Mouse (Mus musculus) ES-Bruce4 (cell line): ENCODE results near the gene Mkrn1. TPM values are rescaled to one million over a fixed set of nuclear protein-coding genes. Genes with fewer than 3 reads are reported as not detected.
"Not testable (repeated sequence)": the region's sequence is repeated elsewhere in the genome, so short reads cannot be mapped to it uniquely, and the experiment has no call there.

Experiments used
- H3K27ac ChIP-seq: 2 replicates; pipeline ENCODE4 v1.5.1; 2012; ENCODE audit warnings: low read length, inconsistent platforms; ENCODE audit not compliant: insufficient read depth
- H3K27me3 ChIP-seq: 2 replicates; pipeline ENCODE4 v1.6.1; 2012; ENCODE audit warnings: mild to moderate bottlenecking, low read length, inconsistent platforms; ENCODE audit not compliant: control insufficient read depth, poor library complexity, insufficient read depth, severe bottlenecking
- H3K36me3 ChIP-seq: 2 replicates; pipeline ENCODE4 v1.6.1; 2012; ENCODE audit warnings: inconsistent platforms, mild to moderate bottlenecking, low read length, moderate library complexity; ENCODE audit not compliant: control insufficient read depth, poor library complexity, insufficient read depth, severe bottlenecking
- H3K4me1 ChIP-seq: one replicate; pipeline ENCODE4 v1.8.1; 2011; ENCODE audit warnings: low read length; ENCODE audit not compliant: control insufficient read depth, insufficient read depth
- H3K4me3 ChIP-seq: 2 replicates; pipeline ENCODE4 v1.5.1; 2011; ENCODE audit warnings: low read depth, mild to moderate bottlenecking, low read length
- H3K9ac ChIP-seq: 2 replicates; pipeline ENCODE4 v1.6.1; 2012; ENCODE audit warnings: low read depth, mild to moderate bottlenecking, inconsistent platforms; ENCODE audit not compliant: poor library complexity, severe bottlenecking
- H3K9me3 ChIP-seq: replicated peaks from 2 replicates; pipeline ENCODE4 v1.6.1; 2012; ENCODE audit warnings: mild to moderate bottlenecking, low read length, inconsistent platforms; ENCODE audit not compliant: control insufficient read depth, poor library complexity, insufficient read depth, severe bottlenecking
- CTCF ChIP-seq: IDR thresholded peaks from one replicate; pipeline ENCODE4 v1.8.1; 2011; ENCODE audit warnings: low read depth, low read length
- EP300 ChIP-seq: IDR thresholded peaks from 2 replicates; pipeline ENCODE4 v1.6.1; 2011; ENCODE audit warnings: low read depth, low read length; ENCODE audit not compliant: insufficient read depth
- POLR2A ChIP-seq: IDR thresholded peaks from one replicate; pipeline ENCODE4 v1.8.1; 2011; ENCODE audit warnings: low read length; ENCODE audit not compliant: insufficient read depth
- polyA plus RNA-seq: library from polyadenylated mRNA; stranded (reverse); fragments of >200 nt; gene quantifications from 2 replicates; pipeline ENCODE4 v1.2.4, GENCODE M21; 2011; ENCODE audit warnings: low read depth; ENCODE audit not compliant: missing spikeins, insufficient read depth, insufficient read length

Mkrn1 gene
- polyA plus RNA-seq, 1 experiment, result 361 TPM

- 0 out of 2 replicates have a peak, but pooled peaks have one; percentile 63 for TF ChIP-seq EP300
- H3K9me3 ChIP-seq, H3K27me3 ChIP-seq, H3K4me1 ChIP-seq: not testable (repeated sequence)
- Histone ChIP-seq H3K9ac (peak overlapping the region; percentile 96), H3K27ac (peak overlapping the region; percentile 99), H3K36me3 (peaks cover 31% of the 10 kb centered on the region), H3K4me3 (peak overlapping the region; percentile 83)
These were observed 3.6 kb downstream of the Mkrn1 start for GRCm38 (mm10) chr6:39416654-39417053.

DNA sequence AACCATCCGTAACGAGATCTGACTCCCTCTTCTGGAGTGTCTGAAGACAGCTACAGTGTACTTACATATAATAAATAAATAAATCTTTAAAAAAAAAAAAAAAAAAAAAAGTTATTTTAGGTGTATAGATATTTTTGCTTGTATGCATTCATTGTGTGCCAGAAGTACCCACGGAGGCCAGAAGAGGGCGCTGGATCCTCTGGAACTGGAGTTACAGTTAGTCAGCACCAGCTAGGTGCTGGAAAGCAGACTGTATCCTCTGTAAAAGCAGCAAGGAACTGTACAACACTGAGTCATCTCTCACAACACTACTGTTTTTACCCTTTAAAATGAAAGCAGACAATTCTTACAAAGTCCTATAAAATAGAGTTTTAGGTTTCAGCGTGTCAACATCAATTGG, 4.5 kb downstream of the Mkrn1 start:
- peak overlapping the region; percentile 99 for H3K27ac ChIP-seq
- H3K4me1 ChIP-seq, result no peaks in the 10 kb centered on the region
- peaks cover 36% of the 10 kb centered on the region for H3K36me3 ChIP-seq
- H3K9ac ChIP-seq, result peak overlapping the region; percentile 96
- H3K4me3 ChIP-seq, result peak overlapping the region; percentile 58
- TF ChIP-seq EP300 (no peak), CTCF (peak; percentile 75), POLR2A (no peak)
- H3K27me3 ChIP-seq, result no peaks in the 10 kb centered on the region
- H3K9me3 ChIP-seq, result no peaks in the 10 kb centered on the region

DNA sequence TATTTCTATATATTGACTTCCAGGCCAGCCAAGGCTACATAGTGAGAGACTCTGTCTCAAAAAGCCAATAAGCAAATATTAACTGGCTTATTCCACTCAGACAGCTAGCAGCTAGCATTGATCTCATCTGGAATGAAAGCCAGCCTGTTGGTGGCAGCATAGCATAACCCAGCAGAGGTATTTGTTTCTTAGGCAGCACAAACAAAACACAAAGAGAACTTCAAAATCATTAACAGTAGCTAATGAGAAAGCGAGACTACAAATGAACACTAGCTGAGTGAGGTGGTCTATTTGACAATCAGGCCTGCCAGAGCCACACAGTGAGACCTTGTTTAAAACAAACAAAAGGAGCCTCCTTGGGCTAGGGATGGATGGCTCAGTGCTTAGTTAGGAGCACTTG, 6.2 kb downstream of the Mkrn1 start:
- Histone ChIP-seq H3K4me1 (no peaks in the 10 kb centered on the region), H3K27ac (peak overlapping the region; percentile 49), H3K9ac (peak overlapping the region; percentile 77), H3K9me3 (no peaks in the 10 kb centered on the region), H3K27me3 (no peaks in the 10 kb centered on the region), H3K4me3 (peak overlapping the region; percentile 24), H3K36me3 (peaks cover 50% of the 10 kb centered on the region)
- TF ChIP-seq CTCF, result no peak
- no peak for TF ChIP-seq POLR2A
- no peak for TF ChIP-seq EP300

DNA sequence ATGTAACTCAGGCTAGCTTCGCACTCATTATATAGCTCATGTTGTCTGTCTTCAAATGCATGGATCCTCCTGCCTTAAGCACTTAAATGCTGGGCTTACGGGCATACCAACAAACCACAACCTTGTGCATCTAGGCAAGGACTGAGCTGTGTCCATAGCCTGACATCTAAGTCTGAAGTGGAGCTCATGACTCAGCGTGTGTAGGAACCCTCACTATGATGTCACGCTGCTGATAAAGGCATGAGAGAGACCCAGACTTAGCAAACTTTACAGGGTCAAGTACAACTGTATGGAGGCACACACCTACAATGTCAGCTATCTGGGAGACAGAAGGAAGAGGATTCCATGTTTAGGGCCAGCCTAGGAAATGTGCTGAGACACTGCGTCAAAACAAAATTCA, 13.8 kb downstream of the Mkrn1 start:
- no peak overlapping the region for H3K9ac ChIP-seq
- no peak for TF ChIP-seq POLR2A
- TF ChIP-seq EP300, result no peak
- no peak for TF ChIP-seq CTCF
- peaks cover 82% of the 10 kb centered on the region for H3K36me3 ChIP-seq

GRCm38 (mm10) chr6:39403136-39403535, 17.1 kb downstream of the Mkrn1 start:
- Histone ChIP-seq H3K36me3 (peaks cover 78% of the 10 kb centered on the region), H3K4me3 (no peak overlapping the region), H3K27ac (peak overlapping the region; percentile 36; the same call in 1 of the 2 replicates), H3K27me3 (no peaks in the 10 kb centered on the region), H3K4me1 (peaks cover 4% of the 10 kb centered on the region), H3K9ac (no peak overlapping the region), H3K9me3 (no peaks in the 10 kb centered on the region)
- TF ChIP-seq EP300, result no peak
- TF ChIP-seq CTCF, result no peak
- no peak for TF ChIP-seq POLR2A

More for the DNA sequence above, 13.8 kb downstream of the Mkrn1 start:
- Histone ChIP-seq H3K4me3 (no peak overlapping the region), H3K27ac (peak overlapping the region; percentile 75), H3K4me1 (no peaks in the 10 kb centered on the region), H3K9me3 (no peaks in the 10 kb centered on the region), H3K27me3 (no peaks in the 10 kb centered on the region)

DNA sequence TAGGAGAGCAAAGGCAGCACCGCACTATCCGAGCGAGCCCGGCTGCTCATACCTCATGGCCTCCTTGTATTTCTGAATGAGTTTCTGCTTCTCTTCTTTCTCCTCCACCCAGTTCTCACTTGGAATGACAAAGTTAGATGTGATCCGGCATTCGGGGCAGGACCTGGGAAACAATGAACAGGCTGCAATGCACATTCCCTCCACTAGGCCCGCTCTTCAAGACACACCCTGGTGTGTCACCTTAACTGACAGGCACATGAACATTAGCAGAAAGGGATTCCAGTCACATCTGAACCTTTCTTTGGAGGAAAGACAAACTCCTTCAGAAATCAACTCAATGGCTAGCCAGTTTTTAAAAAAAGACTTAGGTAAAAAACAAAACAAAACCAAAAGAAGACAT, 19.9 kb downstream of the Mkrn1 start:
- Histone ChIP-seq H3K4me3 (peak overlapping the region; percentile 25; the same call in 1 of the 2 replicates), H3K9me3 (no peaks in the 10 kb centered on the region), H3K9ac (peak overlapping the region; percentile 65), H3K27ac (peak overlapping the region; percentile 98), H3K4me1 (peaks cover 4% of the 10 kb centered on the region), H3K36me3 (peaks cover 78% of the 10 kb centered on the region), H3K27me3 (no peaks in the 10 kb centered on the region)
- TF ChIP-seq CTCF (peak; percentile 58), POLR2A (no peak), EP300 (peak; percentile 95)
